Mouse (Mus musculus) kidney, postnatal 36 days (tissue): ENCODE measurements at regions not wholly inside any gene's neighbourhood (a gene's known extent, or its start where the extent isn't known, plus 50 kb on each side); places are given as distances from the start of the nearest gene placed in this dataset.

Experiments
- DNase-seq, 2 experiments: peaks; one replicate each; pipeline ENCODE4 v3.0.0; 2021 to 2022; ENCODE audit warnings: mixed read lengths in 2 of 2

GRCm38 (mm10) chr7:117269263-117269897 lies 111.4 kb upstream of the Xylt1 start:
- DNase-seq, result no peak

DNA sequence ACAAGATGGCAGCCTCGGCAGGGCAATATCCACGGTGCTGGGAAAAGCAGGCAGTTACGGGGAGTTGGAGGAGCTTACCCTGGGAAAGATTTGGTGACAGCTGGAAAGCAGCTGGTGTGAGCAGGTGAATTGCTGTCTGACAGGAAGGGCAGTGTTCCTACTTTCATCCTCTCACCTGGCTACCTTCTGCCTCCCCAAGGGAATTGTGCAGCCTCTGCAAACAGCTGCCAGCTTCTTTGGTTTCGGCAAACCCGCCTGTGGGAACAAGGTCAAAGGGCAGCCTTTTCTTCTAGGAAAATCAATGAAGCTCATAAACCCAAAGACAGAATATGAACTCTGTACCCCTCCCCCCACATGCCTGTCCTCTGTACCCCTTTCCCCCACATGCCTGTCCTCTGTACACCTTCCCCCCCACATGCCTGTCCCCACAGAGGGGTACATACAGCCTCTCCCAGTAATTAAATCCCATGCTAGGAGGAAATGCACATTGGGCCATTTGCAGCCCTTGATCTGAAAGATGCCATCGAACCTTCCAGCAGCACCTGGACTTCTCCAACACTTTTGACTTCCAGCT lies 102.3 kb upstream of the Xylt1 start:
- peak in 1 of 2 experiments; percentile 51 for DNase-seq

DNA sequence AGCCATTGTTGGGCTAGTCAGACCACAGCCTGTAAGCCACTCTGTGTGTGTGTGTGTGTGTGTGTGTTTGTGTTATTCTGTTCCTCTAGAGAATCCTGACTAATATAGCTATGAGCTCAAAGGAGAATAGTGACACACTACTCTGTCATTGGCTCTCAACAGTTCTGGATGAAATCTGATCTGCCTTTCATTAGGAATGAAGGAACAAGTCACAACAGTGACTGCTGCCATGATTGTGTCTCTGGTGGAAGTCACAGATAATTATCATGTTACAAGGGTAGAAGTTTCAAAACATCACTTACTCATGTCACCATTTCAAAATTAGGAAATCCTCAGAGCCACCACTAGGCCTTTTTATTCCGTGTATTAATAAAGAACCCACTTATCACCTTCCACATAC lies 98.6 kb upstream of the Xylt1 start:
- no peak for DNase-seq

GRCm38 (mm10) chr7:117285206-117285605 lies 95.6 kb upstream of the Xylt1 start:
- DNase-seq, result no peak

DNA sequence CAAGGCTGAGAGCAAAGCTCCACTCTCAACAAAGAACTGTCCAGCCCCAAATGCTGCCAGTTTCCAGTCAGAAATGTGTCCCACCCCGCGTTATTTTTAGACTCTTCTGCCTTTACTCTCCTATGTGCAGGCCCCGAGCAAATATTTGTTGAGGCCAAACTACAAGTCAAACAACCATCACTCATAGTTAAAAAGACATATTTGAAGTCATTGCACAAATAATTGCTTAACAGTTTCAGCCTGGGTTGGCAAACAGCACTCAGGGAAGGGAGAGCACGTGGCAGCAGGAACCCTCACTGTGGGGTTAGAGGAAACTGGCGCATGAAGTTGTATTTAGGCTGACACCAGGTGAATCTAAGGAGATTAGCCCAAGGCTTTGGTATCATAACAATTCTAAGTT lies 94.8 kb upstream of the Xylt1 start:
- DNase-seq, result no peak

GRCm38 (mm10) chr7:117303705-117304104 lies 77.1 kb upstream of the Xylt1 start:
- peak; percentile 3 to 19 for DNase-seq

DNA sequence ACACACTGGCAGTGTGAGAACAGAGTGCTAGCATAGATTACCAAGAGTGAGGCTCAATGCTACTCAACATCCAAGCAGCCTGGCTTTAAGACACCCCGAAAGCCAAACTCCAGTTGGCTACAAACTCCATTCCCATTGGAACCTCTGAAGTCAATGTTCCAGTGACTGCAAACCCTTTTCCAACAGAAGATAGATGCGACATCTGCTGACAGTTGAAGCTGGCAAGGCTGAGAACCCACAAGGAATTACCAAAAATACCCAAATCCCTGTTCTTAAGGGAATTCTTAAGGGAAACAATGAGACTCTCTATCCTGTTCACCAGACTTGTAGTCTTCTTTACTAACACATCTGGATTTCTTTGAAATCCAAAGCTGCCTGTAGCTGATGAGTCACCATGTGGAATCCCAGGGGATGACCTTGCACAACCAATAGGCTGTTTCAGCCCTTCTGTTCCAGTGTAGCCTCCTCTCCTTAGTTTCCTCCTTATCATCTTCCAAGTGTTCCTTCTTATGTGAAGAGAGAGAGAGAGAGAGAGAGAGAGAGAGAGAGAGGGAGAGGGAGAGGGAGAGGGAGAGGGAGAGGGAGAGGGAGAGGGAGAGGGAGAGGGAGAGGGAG lies 70.1 kb upstream of the Xylt1 start:
- no peak for DNase-seq

DNA sequence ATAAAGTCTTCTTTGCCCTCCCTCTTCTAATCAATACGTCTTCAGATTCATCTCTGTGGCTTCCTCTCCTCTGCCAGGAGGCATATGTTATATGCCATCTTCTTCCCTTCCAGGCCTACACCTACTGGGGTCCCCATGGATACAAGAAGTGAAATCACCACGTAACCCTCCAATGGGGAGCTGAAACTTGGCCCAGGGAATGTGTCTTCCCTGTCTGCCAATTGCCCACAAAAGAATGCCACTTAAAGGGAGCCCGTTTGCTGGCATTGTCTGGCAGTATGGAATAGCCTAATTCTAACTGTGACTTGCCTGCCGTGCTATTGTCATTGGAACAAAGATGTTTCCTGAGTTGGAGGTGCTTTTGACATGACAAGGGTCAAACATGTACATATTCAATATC lies 69.5 kb upstream of the Xylt1 start:
- DNase-seq, result no peak

GRCm38 (mm10) chr7:117316126-117316805 lies 64.5 kb upstream of the Xylt1 start:
- DNase-seq, result no peak

DNA sequence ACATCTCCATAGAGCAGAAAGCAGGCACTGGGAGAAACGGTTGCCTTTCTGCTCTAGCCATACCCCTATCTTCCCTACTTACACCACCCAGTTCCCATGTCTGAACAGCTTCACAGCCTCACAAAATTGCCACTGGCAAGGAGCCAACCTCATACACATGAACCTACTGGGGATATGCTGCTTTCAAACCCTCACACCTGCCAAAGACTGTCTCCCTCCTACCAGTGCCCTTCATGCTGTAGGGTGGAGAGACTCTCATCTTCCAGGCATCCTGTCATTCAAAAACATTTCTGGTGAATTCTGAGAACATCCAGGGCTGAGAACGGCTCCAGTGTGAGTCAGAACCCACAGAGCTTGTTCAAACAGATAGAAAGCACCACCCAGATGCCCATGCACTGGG lies 63.4 kb upstream of the Xylt1 start:
- DNase-seq, result peak in 1 of 2 experiments; percentile 9

- DNase-seq, result no peak
Measured at GRCm38 (mm10) chr7:117320552-117320951, 60.2 kb upstream of the Xylt1 start.
